Mouse (Mus musculus) kidney, postnatal 25 days (tissue): ENCODE results near the gene Jazf1.

Experiments
- DNase-seq, 2 experiments: peaks; one replicate each; pipeline ENCODE4 v3.0.0; 2021; ENCODE audit warnings: mixed read lengths in 2 of 2

Jazf1 gene

DNA sequence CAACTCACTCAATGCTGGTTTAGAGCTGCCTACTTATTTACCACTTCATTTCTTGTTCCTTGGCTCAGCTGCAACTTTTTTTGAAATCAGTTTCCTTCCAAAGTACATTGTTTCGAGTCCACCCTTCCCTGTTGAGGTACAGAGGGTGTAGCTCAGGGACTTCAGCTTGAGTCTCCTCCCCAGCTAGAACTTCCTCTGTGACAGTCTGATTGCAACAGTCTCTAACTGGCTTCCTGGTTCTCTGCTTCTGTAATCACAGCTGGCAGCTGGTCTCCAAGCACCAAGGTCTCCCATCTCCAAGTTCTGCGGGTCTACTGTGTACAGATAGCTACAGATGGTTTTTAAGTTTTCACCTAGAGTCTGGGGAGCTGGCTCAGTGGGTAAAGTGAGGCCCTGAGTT lies 113.1 kb downstream of the Jazf1 start:
- DNase-seq, result no peak

DNA sequence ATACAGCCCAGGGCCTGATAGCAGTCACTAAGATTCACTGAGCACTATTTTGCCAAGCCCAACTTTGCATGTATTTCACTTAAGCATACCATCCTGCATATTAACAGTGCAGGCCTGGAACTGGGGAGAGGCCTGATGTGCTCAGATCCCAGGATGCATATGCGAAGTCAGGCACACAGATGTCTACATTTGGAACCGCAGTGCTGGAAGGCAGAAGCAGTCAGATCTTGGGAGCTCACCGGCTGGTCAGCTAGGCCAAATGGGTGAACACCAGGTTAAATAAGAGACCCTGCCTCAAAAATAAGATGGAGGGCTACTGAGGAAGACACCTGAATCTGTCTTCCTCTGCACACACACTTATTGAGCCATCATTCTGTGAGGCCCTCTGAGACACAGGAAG lies 113.6 kb downstream of the Jazf1 start:
- no peak for DNase-seq

DNA sequence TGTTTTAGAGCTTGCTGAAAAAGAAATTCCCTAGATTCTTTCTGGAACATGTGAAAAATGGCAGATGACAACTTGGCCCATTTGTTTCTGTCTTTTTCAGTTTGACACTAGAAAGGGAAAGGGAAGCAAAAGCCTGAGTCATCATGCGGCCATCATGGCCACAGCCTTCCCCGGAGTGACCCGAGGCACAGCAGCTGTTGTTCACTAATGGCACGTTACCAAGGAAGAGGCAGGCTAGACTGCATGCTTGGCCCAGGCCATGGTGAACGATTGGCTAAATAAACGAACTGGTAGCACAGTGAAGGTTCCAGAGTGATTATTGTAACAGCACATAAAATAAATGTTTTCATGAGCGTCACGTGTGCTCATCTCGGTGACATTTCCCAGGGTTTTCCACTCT lies 114.0 kb downstream of the Jazf1 start:
- DNase-seq, result peak; percentile 13 to 62

DNA sequence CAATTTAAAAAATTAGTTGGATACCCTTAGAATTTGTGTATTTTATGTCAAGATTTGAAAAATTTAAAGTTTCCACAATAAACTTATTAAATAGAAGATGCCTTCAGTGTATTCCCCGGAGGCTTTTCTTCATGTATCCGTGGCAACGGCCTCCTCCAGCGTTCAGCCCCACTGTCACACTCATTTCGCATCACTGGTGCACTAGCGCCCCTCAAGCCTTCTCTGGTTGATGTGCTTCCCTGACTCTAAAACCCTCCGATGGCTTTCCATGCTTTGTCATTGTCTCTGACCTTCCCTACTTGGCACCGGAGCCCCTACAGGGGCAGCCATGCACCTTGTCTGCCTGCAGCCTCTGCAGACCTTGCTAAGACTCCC lies 115.9 kb downstream of the Jazf1 start:
- DNase-seq, result no peak

DNA sequence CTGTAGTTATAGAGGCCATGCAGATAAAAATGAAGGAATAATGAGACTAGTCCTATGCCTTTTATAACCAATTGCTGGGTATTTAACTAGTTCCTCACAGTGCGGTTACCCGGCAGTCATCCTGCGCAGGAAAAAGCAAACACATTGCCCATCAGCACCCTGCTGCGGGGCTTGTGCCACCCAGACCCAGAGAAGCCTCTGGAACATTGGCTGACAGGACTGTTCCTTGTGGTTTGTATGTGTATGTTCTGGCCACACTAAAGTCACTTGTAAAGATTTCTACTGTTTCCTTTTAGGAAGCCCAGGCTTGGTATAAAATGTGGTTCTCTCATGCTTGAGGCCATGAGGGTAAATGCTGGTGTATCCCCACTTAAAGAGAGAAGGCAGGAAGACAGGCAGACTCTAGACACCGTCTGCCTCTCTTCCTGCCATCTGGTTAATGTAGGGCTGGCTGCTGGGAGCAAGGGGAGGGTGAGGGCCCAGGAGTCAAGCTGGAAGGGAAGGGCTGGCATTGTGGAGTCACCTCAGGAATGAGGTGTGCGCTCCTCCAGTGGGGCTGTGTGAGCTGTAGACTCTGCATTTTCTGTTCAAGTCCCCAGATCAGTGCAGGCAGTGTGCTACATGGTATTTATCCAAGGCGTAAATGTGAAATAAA lies 116.4 kb downstream of the Jazf1 start:
- DNase-seq, result no peak

DNA sequence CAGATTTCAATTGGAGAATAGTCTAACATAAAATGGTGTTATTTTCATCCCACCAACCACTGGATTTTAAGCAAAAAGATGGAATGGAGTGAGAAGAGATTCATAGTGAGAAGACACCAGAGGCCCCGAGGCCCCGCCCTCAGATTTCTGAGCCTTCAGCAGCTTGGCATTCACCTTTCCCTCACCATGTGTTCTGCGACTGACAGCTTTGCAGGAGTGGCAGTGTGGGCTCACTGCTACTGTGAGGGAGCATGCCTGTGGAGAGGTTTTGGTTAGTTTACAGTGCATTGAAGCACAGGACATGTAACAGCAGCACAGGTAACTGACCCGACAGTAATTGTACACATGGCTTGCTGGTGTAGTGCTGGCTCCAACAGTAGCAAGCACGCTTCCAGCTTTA lies 118.1 kb downstream of the Jazf1 start:
- no peak for DNase-seq

DNA sequence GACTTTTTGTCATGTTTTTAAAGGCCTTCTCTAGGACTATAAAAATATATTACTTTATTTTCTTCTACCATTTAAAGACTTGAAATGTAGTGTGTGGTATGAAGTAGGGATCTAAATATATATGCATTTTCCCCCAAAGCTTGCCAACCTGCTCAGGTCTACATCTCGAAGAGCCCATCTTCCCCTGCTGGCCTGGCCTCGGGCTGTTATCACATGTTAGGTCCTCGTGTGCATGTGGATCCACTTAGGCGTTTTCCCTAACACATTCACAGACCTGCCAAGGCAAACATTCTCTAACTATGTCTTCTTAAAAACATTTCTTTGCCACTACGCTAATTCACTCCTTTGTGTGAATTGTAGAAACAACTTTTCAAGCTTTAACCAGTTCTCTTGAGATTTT lies 125.9 kb downstream of the Jazf1 start:
- no peak for DNase-seq

DNA sequence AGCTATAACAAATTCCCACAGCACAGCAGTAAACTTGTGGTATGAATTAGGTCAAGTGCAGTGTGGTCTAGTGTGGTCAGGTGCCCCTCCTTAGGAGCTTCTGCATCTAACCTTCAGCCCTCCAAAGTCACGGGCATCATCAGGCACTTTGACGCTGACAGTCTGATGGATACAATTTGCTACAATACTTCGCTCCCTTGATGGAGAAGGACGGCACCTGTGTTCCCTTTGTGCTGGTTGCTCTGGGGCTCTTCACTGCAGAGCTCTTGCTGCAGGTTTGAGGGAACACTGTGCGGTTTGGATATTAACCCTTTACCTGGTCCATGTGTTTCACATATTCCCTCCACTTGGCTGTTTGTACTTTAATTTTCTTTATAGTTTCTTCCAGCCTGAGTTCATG lies 126.3 kb downstream of the Jazf1 start:
- DNase-seq, result no peak

DNA sequence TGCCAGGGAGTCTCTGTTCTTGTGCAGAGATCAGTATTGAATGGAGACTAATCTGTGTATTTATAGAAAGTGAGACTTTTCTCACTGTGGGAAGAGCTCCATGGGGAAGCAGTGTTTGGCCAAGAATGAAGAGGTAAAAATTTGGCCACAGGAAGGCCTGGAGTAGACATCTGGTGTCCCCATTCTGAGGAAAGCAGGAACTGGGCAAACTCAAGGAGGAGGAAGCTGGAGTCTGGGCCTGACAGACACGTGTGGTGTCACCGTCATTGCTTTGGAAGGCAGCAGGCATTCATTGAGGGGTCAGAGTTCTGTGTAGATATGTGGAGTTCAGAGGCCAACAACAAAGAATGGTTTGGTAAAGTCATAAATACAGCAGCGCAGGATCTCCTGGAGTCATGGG lies 130.5 kb downstream of the Jazf1 start:
- DNase-seq, result no peak

DNA sequence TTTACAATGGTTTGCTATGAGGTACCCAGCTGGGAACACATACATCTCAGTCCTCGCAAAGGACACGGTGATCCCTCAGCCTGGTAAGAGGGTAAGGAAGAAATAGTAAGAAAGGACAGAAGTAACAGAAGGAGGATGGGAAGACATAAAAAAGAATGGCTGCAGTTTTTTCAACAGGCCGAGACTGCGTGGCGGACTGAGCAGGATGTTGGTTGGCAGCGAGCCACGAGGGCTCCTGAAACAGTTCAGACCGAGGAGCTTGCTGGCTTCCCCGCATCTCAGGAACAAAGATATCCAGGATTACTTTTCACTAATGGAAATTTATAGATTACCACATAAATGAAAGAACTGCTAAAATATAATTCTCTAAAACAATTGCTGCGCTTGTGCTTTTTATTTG lies 131.4 kb downstream of the Jazf1 start:
- peak; percentile 72 to 84 for DNase-seq

DNA sequence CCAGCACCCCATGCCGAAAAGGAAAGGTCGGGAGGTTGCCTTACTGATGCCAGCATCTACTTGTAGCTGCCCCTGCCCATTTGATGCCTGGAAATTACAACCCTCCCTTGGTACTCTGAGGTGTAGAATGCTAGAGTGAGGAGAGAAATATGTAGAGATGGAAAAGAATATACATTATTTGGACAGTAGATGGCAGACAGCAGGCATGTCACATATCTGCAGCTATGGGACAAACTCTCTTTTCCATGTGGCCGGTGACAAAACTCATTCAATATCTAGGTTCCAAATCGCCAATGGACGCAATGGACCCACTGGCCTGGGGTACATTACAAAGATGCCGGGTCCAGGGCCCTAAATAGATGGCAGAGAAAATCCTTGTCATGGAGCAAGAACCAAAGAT lies 134.4 kb downstream of the Jazf1 start:
- DNase-seq, result no peak

DNA sequence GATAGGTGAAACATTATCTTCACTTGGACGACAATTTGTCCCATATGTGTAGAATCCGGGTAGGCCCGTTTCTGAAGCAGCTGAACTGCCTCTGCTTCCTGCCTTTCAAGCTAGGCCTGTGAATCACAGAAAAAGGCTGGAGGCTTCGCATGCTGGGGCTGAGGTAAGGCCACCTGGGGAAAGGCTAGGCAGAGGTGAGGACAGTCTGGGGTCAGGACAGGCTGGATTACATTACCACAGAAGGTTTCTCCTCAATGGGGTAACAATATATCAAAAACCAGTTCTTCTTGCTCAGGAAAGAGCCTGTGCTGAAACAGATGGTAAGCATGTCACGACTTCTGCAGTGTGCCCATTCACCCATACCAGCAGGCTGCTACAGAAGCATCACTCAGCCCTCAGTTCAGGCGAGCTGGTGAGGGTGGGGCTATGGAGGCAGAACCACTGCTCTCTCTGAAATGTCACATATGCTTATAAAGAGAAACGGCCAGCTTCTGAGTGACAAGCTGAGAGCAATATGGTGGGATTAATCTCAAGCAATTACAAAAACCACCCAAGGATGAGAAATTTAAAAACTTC lies 135.7 kb downstream of the Jazf1 start:
- DNase-seq, result no peak

DNA sequence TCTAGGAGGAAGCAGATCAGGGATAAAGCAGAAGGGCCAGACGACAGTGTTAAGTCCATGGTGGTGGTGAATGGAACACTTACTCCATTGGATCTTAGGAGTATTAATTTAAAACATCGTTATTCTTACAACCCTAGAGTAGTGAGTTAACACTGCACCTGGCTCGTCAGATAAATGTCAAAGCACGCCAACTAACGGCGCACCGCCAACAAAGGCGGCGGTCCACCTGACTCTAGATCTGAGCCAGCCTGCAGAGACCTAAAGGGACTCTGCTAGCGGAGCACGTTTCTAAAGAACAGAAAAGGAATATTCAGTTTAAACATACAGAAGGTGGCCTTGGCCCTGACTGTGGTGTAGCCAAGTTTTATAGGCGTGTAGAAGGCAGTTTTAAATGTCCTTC lies 139.1 kb downstream of the Jazf1 start:
- DNase-seq, result no peak

DNA sequence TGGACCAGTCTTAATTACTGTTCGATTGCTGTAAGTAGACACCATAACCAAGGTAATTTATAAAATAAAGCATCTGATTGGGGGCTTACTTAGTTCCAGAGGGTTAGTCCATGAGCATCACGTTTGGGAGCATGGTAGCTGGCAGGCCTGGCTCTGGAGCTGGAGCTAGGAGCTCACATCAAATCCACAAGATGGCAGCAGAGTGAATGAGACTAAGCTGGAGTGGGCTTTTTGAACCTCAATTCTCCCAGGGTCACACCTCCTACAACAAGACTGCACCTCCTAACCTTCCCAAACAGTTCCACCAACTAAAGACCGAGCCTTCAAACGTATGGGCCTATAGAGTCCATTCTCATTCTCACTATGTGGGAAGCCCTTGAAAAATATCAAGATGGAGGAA lies 141.5 kb downstream of the Jazf1 start:
- DNase-seq, result peak in 1 of 2 experiments; percentile 13

DNA sequence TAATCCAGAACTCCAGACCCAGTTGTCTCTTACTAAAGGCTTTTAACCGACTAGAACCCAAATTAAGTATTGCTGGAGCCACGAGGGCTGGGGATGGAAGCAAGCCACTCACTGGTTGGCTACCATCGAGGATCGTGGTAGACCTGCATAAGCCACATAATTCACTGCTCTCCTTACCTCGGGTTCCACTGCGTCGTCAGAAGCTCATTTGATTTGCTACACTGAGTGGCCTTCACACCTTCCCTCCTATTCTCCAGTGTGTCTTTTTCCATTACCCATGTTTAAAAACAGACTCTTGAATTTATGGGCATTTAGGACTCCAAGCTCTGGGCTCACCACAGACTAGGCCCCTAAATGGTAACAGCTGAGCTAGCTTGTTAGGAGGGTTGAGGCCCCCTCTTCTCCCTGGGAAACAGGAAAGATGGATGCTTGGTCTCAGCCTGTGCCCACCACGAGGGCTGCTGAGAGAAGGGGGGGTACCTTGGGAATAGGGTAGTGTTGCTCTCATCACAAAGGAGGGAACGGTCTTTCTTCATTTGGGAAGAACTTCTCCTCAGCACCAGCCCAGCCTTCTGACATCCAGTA lies 142.9 kb downstream of the Jazf1 start:
- DNase-seq, result no peak

DNA sequence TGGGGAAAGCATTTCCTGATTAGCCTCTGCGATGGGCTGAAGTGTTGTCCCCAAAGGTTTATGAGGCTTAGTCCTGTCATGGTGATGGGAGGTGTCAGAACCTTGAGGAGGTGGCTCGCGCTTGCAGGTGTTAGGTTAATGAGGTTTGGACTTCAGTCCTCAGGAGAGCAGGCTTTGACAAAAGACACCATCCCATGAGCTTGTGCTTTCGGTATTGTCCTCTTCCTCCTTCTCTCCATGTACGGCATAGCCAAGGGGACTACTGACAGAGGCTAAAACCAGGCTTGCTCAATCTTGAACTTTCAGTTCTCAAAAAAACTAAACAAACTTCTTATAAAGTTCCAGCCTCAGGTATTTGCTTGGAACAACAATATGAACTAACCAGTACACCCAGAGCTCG lies 147.2 kb downstream of the Jazf1 start:
- no peak for DNase-seq

DNA sequence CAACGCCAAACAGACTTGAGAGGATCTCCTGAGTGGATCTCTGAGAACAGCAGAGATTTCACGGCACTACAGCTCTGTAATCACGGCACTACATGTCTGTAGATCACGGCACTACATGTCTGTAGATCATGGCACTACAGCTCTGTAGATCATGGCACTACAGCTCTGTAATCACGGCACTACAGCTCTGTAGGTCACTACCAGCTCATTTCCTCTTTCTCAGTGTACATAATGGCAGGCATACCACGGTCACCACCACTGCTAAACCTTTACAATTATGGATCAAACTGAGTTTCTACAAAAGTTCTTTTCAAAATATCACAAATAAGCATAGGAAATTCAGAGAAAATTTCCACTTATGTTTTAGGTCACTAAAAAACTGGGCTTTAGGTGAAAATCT lies 147.7 kb downstream of the Jazf1 start:
- DNase-seq, result no peak

DNA sequence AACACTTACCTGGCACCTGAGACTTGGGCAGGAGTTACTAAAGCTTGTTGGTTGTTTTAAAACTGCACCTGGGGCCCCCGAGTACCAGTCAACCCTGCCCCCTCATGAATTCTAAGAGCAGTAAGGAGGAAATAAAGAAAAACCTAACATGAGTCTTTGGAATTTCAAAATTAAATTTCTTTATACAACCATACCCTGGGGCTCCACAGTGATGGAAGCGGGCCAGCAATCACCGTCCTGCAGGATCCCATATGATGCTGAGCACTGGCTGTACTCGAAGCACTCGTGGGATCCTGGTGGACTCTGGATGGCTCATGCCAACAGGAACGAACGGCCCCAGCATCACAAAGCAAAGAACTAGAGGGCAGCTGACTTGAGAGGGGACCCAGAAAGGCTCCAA lies 149.0 kb downstream of the Jazf1 start:
- no peak for DNase-seq

DNA sequence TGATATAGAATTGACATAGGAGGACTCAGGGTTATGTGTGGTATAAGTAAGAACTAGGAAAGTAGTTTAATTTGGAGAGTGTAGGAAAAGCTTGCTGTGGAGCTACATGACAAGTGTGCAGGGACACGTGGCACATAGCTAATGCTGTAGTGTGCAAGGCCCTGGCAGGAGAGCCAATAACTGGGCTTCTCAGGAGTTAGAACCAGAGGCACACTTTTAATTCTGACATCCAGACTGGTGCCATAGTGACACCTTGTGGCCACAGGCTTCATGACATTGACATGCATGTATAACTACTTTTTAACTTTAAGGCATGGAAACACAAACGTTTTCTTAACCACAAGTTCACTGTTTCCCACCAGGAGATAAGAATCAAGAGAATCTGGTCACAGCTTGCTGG lies 149.5 kb downstream of the Jazf1 start:
- peak; percentile 70 to 87 for DNase-seq

DNA sequence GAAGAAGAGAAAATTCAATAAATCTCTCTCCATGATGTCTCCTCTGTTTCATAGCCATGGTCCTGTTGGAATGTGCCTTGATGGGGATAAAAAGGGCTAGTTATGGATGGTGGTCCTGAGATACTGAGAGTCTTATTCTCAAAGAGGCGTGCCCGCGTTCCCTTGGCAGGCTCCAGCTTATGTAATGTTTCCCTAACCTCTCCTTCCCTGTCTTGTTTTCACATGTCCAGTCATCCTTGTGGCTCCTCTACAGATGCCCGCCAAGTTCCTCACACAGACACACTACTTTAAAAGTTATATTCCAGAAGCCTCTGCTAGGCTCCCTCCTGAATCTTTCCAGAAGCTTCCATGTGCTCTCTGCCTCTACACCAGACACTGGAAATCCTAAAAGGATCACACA lies 151.0 kb downstream of the Jazf1 start:
- DNase-seq, result peak; percentile 24 to 40

DNA sequence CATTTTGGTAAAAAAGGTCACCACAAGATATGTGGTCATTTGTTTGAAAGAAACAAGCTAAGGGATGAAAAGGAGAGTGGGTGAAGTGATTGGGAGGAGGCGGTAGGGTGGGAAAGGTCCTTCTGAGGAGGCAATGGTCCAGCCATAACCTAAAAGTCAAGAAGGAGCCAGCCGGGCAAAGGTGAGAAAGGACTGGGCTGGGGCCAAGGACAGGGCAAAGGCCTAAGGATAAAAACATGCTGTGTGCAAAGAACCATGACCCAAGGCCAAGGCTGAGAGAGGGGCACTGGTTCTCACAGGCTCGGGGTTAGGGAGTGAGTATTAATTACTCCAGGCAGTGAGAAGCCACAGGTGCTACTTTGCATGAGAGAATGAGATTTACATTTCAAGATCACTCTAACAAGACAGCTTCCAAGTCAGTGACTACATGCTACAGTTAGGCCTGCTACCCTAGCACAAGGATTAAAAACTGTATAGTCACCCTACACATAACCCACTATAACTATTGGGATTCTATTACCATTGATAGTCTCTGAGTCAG lies 151.5 kb downstream of the Jazf1 start:
- peak; percentile 73 to 85 for DNase-seq

DNA sequence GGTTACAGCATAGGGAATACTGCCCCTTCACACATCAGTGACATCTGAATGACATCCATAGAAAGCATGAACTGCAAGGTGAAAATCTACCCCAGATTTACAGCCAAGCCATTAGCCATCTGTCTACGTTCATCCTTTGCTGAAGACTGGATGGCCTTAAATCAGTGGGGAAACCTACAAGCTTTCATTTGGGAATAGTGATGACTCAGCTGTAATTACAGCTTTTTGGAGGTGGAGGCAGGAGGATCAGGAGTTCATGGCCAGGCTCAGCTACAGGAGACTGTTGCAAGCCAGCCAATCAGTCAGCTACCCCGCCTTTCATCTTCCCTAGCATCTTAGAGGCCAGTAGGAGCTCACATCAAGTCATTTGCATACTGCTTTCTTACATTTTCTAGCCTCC lies 153.5 kb downstream of the Jazf1 start:
- DNase-seq, result no peak

DNA sequence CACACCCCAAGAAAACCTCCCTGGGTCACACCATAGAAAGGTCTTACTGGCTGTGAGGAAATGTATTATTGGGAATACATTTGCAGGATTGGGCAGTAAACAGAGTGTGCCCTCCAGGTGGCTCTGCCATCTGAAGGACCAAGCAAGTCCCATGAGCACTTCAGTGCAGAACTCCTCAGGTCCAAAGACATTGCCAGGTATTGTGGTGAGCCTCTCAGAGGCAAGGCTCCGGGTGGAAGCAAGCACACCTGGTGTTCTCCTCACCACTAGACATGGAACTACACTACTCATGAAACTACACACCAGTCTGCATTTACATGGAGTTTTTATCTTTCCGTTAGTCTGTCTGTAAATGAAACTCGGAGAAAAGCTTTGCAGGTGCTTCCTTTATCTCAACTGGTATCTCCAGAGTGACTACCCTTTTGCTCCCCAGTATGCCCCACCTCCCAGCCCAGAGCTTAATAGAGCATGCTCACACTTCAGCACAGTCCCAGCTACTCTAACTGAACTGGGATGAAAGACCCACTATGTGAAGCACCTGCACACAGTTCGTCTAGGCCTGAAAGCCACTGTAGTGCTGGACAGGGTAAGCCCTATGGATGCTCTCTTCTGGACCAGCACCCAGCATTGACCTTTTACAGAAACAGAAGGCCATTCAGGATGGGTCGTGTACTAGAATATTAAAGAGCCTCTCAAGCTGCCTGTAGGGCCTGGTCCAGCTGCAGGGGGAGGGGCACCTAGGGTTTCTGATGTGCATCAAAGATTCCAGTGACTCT lies 156.1 kb downstream of the Jazf1 start:
- DNase-seq, result no peak

DNA sequence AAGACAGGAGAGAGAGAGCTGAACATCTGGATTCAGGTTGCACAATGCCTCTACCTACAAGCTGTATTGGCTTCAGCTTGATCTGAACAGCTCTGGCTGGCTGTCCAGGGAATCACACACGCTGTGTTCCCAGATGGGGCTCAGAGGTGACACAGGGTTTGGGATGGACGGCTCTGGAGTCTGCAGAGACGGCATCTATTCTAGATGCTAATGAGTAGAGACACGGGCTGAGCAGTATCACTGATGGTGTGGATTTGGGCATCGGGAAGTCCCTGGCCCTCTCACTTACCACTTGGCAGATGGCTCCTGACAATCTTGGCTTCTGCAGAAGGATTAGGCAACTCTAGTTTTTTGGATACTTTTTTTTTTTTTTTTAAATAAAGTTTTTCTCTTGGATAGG lies 161.6 kb downstream of the Jazf1 start:
- DNase-seq, result no peak
